Mouse (Mus musculus) kidney, embryonic 15.5 days (tissue): ENCODE measurements around the gene Carm1. TPM values are rescaled to one million over a fixed set of nuclear protein-coding genes. Genes with fewer than 3 reads are reported as not detected.
"Not testable (repeated sequence)": the region's sequence is repeated elsewhere in the genome, so short reads cannot be mapped to it uniquely, and the experiment has no call there.

Experiments
- ATAC-seq: fragments of 200-750 bp; cut with Nextera tagmentation; replicated peaks from 2 replicates; pipeline ENCODE4 v1.8.0; 2017; ENCODE audit warnings: moderate TSS enrichment; ENCODE audit not compliant: low FRiP score
- H3K27ac ChIP-seq: fragments of 300-500 bp; sonication (generic); 2 replicates; pipeline ENCODE4 v1.5.1; 2015; ENCODE audit warnings: mild to moderate bottlenecking, inconsistent platforms
- H3K27me3 ChIP-seq: fragments of 300-500 bp; sonication (generic); 2 replicates; pipeline ENCODE4 v1.6.1; 2015; ENCODE audit warnings: inconsistent platforms
- H3K36me3 ChIP-seq: fragments of 300-500 bp; sonication (generic); 2 replicates; pipeline ENCODE4 v1.6.1; 2015; ENCODE audit warnings: inconsistent platforms
- H3K4me1 ChIP-seq: fragments of 300-500 bp; sonication (generic); 2 replicates; pipeline ENCODE4 v1.6.1; 2015; ENCODE audit warnings: inconsistent platforms
- H3K4me2 ChIP-seq: fragments of 300-500 bp; sonication (generic); 2 replicates; pipeline ENCODE4 v1.6.1; 2015; ENCODE audit warnings: moderate library complexity, mild to moderate bottlenecking, inconsistent platforms
- H3K4me3 ChIP-seq: fragments of 300-500 bp; sonication (generic); replicated peaks from 2 replicates; pipeline ENCODE4 v1.5.1; 2015; ENCODE audit warnings: mild to moderate bottlenecking, inconsistent platforms
- H3K9ac ChIP-seq: fragments of 300-500 bp; sonication (generic); 2 replicates; pipeline ENCODE4 v1.6.1; 2015; ENCODE audit warnings: mild to moderate bottlenecking, inconsistent platforms
- H3K9me3 ChIP-seq: fragments of 300-500 bp; sonication (generic); replicated peaks from 2 replicates; pipeline ENCODE4 v1.6.1; 2016; ENCODE audit warnings: inconsistent platforms
- WGBS: fragments of 180-500 bp; shearing (Covaris S2); methylation state at CpG from one replicate; pipeline ENCODE4 v1.1.7; 2015; ENCODE audit warnings: mixed read lengths; 5-methylcytosine and 5-hydroxymethylcytosine counted together
- polyA plus RNA-seq: library from polyadenylated mRNA; unstranded; fragments of >200 nt; fragmentation: Nextera tagmentation; extraction: Ambion mirVana; gene quantifications from 2 replicates; pipeline ENCODE4 v1.2.1, GENCODE M21; 2015

Gene Carm1
- polyA plus RNA-seq, 1 experiment from 2014 or later, result 50.2 TPM

DNA sequence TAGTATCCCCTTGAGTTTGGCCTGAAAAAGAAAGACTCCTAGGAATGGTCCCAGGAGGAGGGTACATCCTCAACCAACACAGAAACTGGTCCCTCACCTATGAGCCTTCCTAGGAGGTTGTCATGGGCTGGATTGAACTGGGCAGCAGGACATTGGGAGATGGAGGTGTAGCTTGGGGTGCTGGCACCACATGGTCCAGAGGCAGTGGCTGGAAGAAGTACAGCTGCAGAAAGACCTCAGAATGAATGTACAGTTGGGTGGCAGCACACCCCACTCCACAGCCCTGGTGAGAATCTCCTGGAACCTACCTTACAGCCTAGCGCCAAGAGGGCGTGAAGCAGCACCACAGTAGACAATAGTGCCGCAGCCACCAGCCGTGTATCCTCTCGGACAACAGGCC, 42.8 kb downstream of the Carm1 start:
- Histone ChIP-seq H3K9ac (no peak overlapping the region), H3K27me3 (no peaks in the 10 kb centered on the region), H3K9me3 (no peaks in the 10 kb centered on the region), H3K4me1 (peaks cover 30% of the 10 kb centered on the region), H3K4me3 (no peak overlapping the region), H3K4me2 (no peak overlapping the region), H3K36me3 (peaks cover 77% of the 10 kb centered on the region), H3K27ac (no peak overlapping the region)
- ATAC-seq, result no peak
- 91% methylated on average over 5 of the region's 5 CpGs for WGBS

DNA sequence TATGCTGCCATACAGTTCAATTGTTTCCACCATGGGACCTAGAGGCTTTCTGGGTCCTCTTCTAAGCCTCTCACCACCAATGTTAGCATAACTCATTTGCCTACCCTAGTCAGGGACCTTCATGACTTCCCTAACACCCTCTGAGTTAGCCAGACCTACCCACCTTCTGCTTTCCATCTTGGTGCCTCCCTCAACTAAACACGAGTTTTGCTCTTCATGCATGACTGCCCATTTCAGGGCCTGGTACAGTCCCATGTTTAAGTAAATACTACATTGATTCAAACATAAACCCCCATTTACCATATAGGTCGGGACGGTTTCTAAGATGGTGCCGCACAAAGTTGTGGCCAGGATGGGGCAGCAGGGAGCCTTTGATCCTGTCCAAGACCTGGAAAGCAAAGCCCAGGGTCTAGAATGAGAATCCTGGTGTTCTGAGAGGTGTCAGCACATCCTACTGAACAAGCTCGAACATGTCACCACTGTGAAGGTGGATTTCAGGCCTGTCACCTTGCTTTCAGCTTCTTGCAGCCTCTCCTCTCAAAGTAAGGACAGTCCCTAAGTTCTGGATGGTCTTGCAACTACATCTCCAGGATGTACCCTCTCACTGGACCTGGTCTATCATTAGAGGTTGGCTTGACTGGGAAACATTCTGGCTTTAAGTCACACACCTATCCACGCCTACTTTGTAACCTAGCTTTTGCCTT, 44.6 kb downstream of the Carm1 start:
- peaks cover 75% of the 10 kb centered on the region for H3K36me3 ChIP-seq
- H3K9me3 ChIP-seq, result no peaks in the 10 kb centered on the region
- H3K4me2 ChIP-seq, result peak overlapping the region; percentile 96
- no peaks in the 10 kb centered on the region for H3K27me3 ChIP-seq
- peaks cover 38% of the 10 kb centered on the region for H3K4me1 ChIP-seq
- ATAC-seq, result no peak
- no peak overlapping the region for H3K27ac ChIP-seq
- H3K4me3 ChIP-seq, result peak overlapping the region; percentile 92
- WGBS, result 75% methylated on average over 6 of the region's 6 CpGs
- no peak overlapping the region for H3K9ac ChIP-seq

DNA sequence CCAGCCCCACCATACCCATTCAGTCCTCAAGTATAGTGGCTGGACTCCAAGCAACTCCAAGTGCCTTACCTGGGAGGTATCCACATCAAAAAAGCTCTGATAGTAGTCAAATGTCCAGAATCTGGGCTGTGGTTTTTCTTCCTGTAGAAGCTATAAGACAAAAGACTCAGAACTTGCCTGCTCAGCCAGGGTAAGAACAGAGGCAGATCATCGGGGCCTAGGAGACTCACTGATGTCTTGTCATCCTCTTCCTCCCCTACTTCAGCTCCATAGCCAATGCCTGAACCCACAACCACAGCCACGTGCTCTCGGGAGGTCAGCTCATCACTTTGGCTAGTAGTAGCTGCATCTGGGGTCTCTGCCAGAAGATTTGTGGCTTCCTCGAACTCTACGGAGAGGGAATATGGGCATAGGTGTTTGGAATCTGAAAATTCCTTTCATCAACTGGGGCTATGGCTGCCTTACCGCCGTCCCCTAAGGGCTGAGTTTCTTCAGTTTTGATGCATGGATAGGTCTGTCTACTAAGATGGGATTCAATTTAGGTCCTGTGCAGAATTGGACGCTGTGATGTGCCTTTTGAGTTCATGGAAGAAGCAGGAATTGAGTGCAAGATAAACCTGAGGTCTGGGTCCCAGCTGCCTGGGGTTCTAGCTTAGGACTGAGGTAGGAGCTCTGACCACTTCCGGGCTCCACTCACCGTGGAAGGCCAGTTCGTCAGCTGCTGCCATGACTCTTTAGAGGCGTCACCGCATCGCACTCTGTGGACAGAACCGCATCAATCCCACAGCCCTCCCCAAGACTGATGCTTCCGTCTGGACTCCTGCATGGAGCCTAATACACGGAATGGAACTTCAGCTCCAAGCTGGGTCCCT, 45.4 kb downstream of the Carm1 start:
- Histone ChIP-seq H3K4me1 (peaks cover 38% of the 10 kb centered on the region), H3K4me3 (peak overlapping the region; percentile 92), H3K36me3 (peaks cover 68% of the 10 kb centered on the region), H3K9ac (peak overlapping the region; percentile 86), H3K27ac (peak overlapping the region; percentile 83), H3K27me3 (no peaks in the 10 kb centered on the region), H3K9me3 (no peaks in the 10 kb centered on the region), H3K4me2 (peak overlapping the region; percentile 96)
- WGBS, result 17% methylated on average over 17 of the region's 17 CpGs
- ATAC-seq, result no peak; the same call in 1 of the 2 replicates

DNA sequence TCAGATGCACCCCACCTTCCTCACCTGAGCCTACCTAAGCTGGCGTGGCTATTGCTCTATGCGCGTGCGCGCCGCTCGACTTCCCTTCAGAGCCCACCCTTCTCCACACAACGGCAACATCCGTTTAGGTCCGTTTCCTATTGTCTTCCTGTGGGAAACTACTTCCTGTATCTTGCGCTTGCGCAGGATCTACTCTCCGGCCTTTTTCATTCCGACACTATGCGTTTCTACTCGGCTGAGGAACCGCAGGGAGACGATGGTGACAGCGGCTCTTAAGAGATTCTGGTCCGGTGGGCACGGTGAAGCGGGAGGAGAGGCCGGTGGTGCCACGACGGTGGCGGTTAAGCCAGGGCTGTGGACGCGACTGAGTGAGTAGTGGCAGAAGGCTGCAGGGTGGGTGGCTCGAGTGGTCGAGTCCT, 46.0 kb downstream of the Carm1 start, which contains the start of the genes Timm29 and Yipf2:
TSS of gene Timm29 (plus strand) at position 20 of the 419 bp plus-strand sequence.
TSS of gene Yipf2 (minus strand) at position 126 of the 419 bp plus-strand sequence.
- ATAC-seq, result peak; percentile 91
- H3K27me3 ChIP-seq, result no peaks in the 10 kb centered on the region
- peak within 1 kb of the TSS; percentile 90 for H3K27ac ChIP-seq
- H3K9me3 ChIP-seq, result no peaks in the 10 kb centered on the region
- peaks cover 62% of the 10 kb centered on the region for H3K36me3 ChIP-seq
- H3K4me3 ChIP-seq, result peak within 1 kb of the TSS; percentile 92
- WGBS, result under 1% methylated on average over 30 of the region's 30 CpGs
- H3K4me2 ChIP-seq, result peak within 1 kb of the TSS; percentile 96
- peak within 1 kb of the TSS; percentile 86 for H3K9ac ChIP-seq
- H3K4me1 ChIP-seq, result peaks cover 38% of the 10 kb centered on the region

DNA sequence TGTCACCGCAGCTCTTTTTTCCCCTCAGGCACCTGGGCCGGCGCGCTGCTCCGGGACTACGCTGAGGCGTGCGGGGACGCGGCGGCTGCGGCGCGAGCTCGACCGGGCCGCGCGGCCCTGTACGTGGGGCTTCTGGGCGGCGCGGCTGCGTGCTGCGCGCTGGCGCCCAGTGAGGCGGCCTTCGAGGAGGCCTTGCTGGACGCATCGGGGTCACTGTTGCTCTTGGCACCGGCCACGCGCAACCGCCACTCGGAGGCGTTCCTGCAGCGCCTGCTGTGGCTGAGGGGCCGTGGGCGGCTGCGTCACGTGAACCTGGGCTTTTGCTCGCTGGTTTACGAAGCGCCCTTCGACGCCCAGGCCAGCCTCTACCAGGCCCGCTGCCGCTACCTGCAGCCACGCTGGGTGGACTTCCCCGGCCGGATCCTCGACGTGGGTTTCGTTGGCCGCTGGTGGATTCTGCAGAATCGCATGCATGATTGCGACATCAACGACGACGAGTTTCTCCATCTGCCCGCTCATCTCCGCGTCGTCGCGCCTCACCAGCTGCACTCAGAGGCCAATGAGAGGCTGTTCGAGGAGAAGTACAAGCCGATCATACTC, 46.5 kb downstream of the Carm1 start:
- peaks cover 57% of the 10 kb centered on the region for H3K36me3 ChIP-seq
- H3K4me3 ChIP-seq, result peak overlapping the region; percentile 92
- H3K9ac ChIP-seq, result peak overlapping the region; percentile 86
- ATAC-seq, result peak; percentile 63; the same call in 1 of the 2 replicates
- H3K27ac ChIP-seq, result peak overlapping the region; percentile 90
- H3K9me3 ChIP-seq, result no peaks in the 10 kb centered on the region
- H3K27me3 ChIP-seq, result no peaks in the 10 kb centered on the region
- peaks cover 38% of the 10 kb centered on the region for H3K4me1 ChIP-seq
- WGBS, result 1% methylated on average over 69 of the region's 69 CpGs
- peak overlapping the region; percentile 96 for H3K4me2 ChIP-seq

DNA sequence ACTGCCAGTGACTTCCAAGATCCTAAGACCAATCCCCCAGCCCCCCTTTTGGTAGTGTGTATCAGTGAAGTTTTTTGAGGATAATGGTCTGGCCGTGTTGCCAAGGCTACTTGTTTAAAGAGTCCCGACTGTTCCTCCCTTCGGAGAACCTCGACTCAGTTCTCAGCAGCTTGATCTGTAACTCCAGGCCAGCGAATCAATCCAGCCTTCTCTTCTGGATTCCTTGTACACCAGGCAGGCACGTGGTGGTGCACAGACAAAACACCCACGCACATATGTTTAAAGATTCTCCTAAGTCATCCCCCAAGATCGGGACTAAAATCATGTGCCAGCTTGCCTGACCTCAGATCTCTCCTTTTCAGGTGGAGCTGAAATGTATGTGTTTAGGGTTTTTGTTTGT, 47.7 kb downstream of the Carm1 start:
- not testable (repeated sequence) for ATAC-seq, H3K27ac ChIP-seq, H3K27me3 ChIP-seq, H3K9me3 ChIP-seq
- H3K4me1 ChIP-seq, result peaks cover 38% of the 10 kb centered on the region
- peak overlapping the region; percentile 96 for H3K4me2 ChIP-seq
- peaks cover 45% of the 10 kb centered on the region for H3K36me3 ChIP-seq
- peak overlapping the region; percentile 86; the same call in 1 of the 2 replicates for H3K9ac ChIP-seq
- 87% methylated on average over 8 of the region's 8 CpGs for WGBS
- peak overlapping the region; percentile 92 for H3K4me3 ChIP-seq

DNA sequence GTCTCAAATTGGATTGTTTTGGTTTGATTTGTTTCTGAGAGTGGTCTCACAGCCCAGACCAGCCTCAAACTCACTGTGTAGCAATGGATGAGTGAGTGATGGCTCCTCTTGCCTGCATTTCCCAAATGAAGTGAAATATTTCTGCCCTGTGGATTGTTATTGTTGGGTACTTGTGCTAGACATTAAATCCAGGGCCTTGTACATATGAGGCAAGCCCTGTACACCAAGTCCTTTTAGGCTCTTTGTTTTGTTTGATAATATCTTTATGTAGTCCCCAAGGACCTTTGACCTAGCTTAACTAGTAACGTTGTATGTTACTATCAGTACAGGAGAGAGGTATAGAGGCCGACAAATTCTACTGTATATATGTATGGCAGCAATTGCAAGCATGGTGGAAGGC, 48.1 kb downstream of the Carm1 start:
- no peaks in the 10 kb centered on the region for H3K27me3 ChIP-seq
- no peak overlapping the region for H3K4me2 ChIP-seq
- no peak for ATAC-seq
- H3K4me1 ChIP-seq, result peaks cover 38% of the 10 kb centered on the region
- H3K36me3 ChIP-seq, result peaks cover 40% of the 10 kb centered on the region
- no peak overlapping the region for H3K9ac ChIP-seq
- no peak overlapping the region for H3K4me3 ChIP-seq
- H3K9me3 ChIP-seq, result no peaks in the 10 kb centered on the region
- H3K27ac ChIP-seq, result no peak overlapping the region
- 85% methylated on average over 2 of the region's 2 CpGs for WGBS

DNA sequence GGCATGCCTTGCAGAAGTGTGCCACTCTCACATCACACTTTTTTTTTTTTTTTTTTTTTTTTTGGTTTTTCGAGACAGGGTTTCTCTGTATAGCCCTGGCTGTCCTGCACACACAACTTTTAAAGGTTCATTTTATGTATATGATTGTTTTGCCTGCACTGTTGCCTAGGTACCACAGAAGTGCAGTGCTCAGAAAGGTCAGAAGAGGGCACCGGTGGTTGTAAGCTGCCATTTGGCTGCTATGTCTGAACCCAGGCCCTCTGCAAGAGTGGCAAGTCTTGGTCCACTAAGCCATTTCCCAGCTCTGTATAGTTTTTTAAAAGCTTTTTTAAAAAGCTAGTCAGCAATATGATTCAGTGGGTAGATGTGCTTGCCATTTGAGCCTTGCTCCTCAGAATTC, 51.5 kb downstream of the Carm1 start:
- Histone ChIP-seq H3K4me3 (no peak overlapping the region), H3K27me3 (no peaks in the 10 kb centered on the region), H3K27ac (no peak overlapping the region), H3K4me2 (no peak overlapping the region), H3K9me3 (no peaks in the 10 kb centered on the region), H3K36me3 (peaks cover 25% of the 10 kb centered on the region), H3K4me1 (peaks cover 21% of the 10 kb centered on the region), H3K9ac (no peak overlapping the region)
- ATAC-seq, result no peak
- 38% methylated on average over 2 of the region's 2 CpGs for WGBS

DNA sequence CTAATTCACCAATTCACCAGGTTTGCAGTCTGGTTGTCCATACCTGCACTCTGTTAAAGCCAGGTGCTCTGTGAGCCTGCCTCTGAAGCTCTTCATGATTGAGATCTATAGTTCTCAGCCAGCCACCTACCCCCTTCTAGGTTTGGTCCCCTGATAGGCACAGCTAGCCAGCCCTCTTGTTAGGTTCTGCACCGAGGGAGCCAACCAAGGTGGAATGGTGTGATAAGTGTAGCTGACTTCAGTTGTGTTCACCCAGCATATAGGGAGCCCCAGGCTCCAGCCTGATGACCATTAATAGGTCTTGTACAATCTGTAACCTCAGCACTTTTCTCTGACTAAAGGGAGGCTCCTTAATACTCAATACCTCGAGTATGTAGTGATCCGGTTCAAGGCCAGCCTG, 53.5 kb downstream of the Carm1 start:
- Histone ChIP-seq H3K4me3 (no peak overlapping the region), H3K27me3 (no peaks in the 10 kb centered on the region), H3K9ac (no peak overlapping the region), H3K27ac (no peak overlapping the region), H3K36me3 (peaks cover 10% of the 10 kb centered on the region), H3K4me1 (peaks cover 2% of the 10 kb centered on the region; the same call in 1 of the 2 replicates), H3K4me2 (no peak overlapping the region), H3K9me3 (no peaks in the 10 kb centered on the region)
- 84% methylated on average over 3 of the region's 3 CpGs for WGBS
- ATAC-seq, result no peak

DNA sequence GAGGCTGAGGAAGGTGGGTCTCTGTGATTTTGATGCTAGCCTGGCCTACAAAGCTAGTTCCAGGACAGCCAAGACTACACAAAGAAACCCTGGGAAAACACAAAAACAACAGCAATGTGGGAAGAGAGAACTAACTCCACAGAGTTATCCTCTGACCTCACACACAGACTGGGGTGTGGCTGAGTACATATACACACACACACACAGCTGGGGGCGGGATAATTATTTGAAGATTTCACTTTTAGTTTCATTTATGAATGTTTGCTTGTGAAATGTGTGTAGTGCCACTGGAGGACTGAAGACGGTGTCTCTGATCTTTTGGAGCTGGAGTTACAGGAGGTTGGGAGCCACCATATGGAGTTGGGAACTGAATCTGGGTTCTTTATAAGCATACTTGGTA, 54.4 kb downstream of the Carm1 start:
- no peak for ATAC-seq
- Histone ChIP-seq H3K36me3 (peaks cover 3% of the 10 kb centered on the region; the same call in 1 of the 2 replicates), H3K9me3 (no peaks in the 10 kb centered on the region), H3K4me1 (no peaks in the 10 kb centered on the region), H3K4me3 (no peak overlapping the region), H3K9ac (no peak overlapping the region), H3K27me3 (no peaks in the 10 kb centered on the region), H3K27ac (no peak overlapping the region), H3K4me2 (no peak overlapping the region)
- WGBS, result 89% methylated on average over 2 of the region's 2 CpGs

DNA sequence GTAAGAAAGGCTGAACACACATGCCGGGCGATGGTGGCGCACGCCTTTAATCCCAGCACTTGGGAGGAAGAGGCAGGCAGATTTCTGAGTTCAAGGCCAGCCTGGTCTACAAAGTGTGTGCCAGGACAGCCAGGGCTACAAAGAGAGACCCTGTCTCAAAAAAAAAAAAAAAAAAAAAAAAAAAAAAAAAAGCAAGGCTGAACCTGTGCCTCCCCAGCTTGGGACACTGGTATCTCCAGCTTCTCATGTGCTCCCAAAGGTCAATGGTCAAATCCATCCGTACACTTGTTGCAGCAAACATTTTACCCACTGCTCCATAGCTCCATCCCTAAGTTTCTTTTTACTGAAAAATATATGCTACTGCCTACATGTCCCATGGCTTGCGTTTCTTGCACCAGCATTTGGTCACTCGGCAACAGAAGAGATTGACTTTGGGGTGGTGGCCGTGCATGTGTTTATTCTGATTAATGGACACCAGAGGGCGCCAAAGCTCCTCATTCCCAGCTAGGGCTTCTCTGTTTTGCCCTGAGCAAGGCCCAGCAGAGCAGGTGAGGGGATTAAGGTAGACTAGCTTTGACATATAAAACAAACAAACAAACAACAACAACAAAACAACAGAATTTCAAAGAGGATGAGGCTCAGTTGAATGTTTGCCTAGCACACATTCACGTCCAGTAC, 55.2 kb downstream of the Carm1 start:
- no peak overlapping the region for H3K4me2 ChIP-seq
- H3K27ac ChIP-seq, result no peak overlapping the region
- no peaks in the 10 kb centered on the region; the same call in 1 of the 2 replicates for H3K36me3 ChIP-seq
- no peak overlapping the region for H3K4me3 ChIP-seq
- H3K27me3 ChIP-seq, result no peaks in the 10 kb centered on the region
- WGBS, result 48% methylated on average over 10 of the region's 10 CpGs
- no peak overlapping the region for H3K9ac ChIP-seq
- no peaks in the 10 kb centered on the region for H3K9me3 ChIP-seq
- peak; percentile 74; the same call in 1 of the 2 replicates for ATAC-seq
- no peaks in the 10 kb centered on the region for H3K4me1 ChIP-seq
